4 mouse cellular contexts compared by ENCODE assay signal in genomic region chr7:3570580-3570979, GRCm38 (mm10). TPM values are rescaled to one million over a fixed set of nuclear protein-coding genes. Genes with fewer than 3 reads are reported as not detected.
"Had no signal": no experiment of that assay in that cellular context is flagged by ENCODE, and none has a peak within 500 bp of the region (broad histone marks: within the 10 kb centered on the region; RNA-seq: fewer than 3 reads in every experiment).

No protein-coding gene starts in this region.

RNA-seq across cellular contexts. Expression of gene Oscar, which starts 45.4 kb away (rescaled TPM):
- total RNA-seq: monocyte, adult 5-6 weeks; neutrophil, adult 5-6 weeks had no signal
- polyA plus RNA-seq: liver, postnatal 0 days; macrophage had no signal
